Comparison of ENCODE assay signal across 8 mouse cellular contexts in genomic region chr4:150625425-150625824, GRCm38 (mm10). TPM values are rescaled to one million over a fixed set of nuclear protein-coding genes. Genes with fewer than 3 reads are reported as not detected.
DNase-seq lines count a peak whose midpoint lies in the region; ATAC-seq and TF ChIP-seq lines count a peak whose summit lies in the region.

No protein-coding gene starts in this region.

- 29% methylated on average over 1 of the region's 1 CpGs for WGBS in heart, embryonic 15.5 days
- WGBS in kidney, postnatal 0 days: 30% methylated on average over 1 of the region's 1 CpGs
- 30% methylated on average over 1 of the region's 1 CpGs for WGBS in lung, adult 2 months
- 35% methylated on average over 1 of the region's 1 CpGs for WGBS in olfactory bulb, adult 2 months

- H3K4me3 ChIP-seq in CH12.LX (replicated peaks in 1 of 3; ENCODE audit: low read depth in 2 of 3, low read length in 2 of 3, poor library complexity in 1 of 3): no peak overlapping the region
- no peak overlapping the region for H3K4me3 ChIP-seq in heart, embryonic 15.5 days
- H3K4me3 ChIP-seq in kidney, postnatal 0 days (replicated peaks; ENCODE audit: low read depth, low read length): no peak overlapping the region
- H3K4me3 ChIP-seq in lung, adult 2 months (replicated peaks; ENCODE audit: extremely low read depth, low read depth, low read length): no peak overlapping the region
- no peak overlapping the region for H3K4me3 ChIP-seq in olfactory bulb, adult 2 months (ENCODE audit: insufficient read depth, low read depth, low read length)

- dilution Hi-C loops in CH12.LX (cut with MboI; ENCODE audit: extremely low pct_ligation_motif_present, extremely low pct_unique_long_range_greater_than_20kb, low sequenced_read_pairs): no loop called here

- H3K36me3 ChIP-seq in CH12.LX (replicated peaks in 1 of 2; ENCODE audit: control insufficient read depth in 1 of 2, insufficient read depth in 1 of 2, low read length in 1 of 2): peaks cover 7 to 23% of the 10 kb centered on the region in 2 experiments
- peaks cover 13% of the 10 kb centered on the region; the same call in 1 of the 2 replicates for H3K36me3 ChIP-seq in heart, embryonic 15.5 days
- H3K36me3 ChIP-seq in kidney, postnatal 0 days (ENCODE audit: insufficient read depth, low read length): peaks cover 16% of the 10 kb centered on the region

- TF ChIP-seq RAD21 in CH12.LX (IDR thresholded peaks at IDR 0.05; ENCODE audit: low read depth, low read length): peak; percentile 47

- H3K79me2 ChIP-seq in CH12.LX (replicated peaks; ENCODE audit: control insufficient read depth, extremely low read depth, insufficient read depth, poor library complexity, severe bottlenecking): no peaks in the 10 kb centered on the region

- DNase-seq in CH12.LX (ENCODE audit: extremely low read depth): peak; percentile 34
- peak; percentile 67 to 69 for DNase-seq in adrenal gland, adult 18-20 months (ENCODE audit: low spot score in 2 of 2)
- DNase-seq in embryo, embryonic 11 days: peak; percentile 81
- DNase-seq in kidney, postnatal 0 days (ENCODE audit: low spot score): peak; percentile 80
- DNase-seq in lung, adult 2 months: peak; percentile 72
- DNase-seq in yolk sac, embryonic 10.5 days (ENCODE audit: low spot score): peak; percentile 61

- no peak overlapping the region for H3K27ac ChIP-seq in CH12.LX (ENCODE audit: insufficient read depth, low read depth)
- H3K27ac ChIP-seq in heart, embryonic 15.5 days: no peak overlapping the region
- no peak overlapping the region for H3K27ac ChIP-seq in kidney, postnatal 0 days
- no peak overlapping the region for H3K27ac ChIP-seq in olfactory bulb, adult 2 months (ENCODE audit: insufficient read depth, low read depth, low read length)

- peaks cover 0 to 11% of the 10 kb centered on the region in 2 experiments; a peak in 2 of 4 replicates for H3K4me1 ChIP-seq in CH12.LX (ENCODE audit: control insufficient read depth in 1 of 2, insufficient read depth in 2 of 2)
- H3K4me1 ChIP-seq in heart, embryonic 15.5 days (replicated peaks): 0 out of 2 replicates have a peak, but pooled peaks cover 5% of the 10 kb centered on the region
- H3K4me1 ChIP-seq in kidney, postnatal 0 days (replicated peaks; ENCODE audit: insufficient read depth, low read length): no peaks in the 10 kb centered on the region
- no peaks in the 10 kb centered on the region for H3K4me1 ChIP-seq in lung, adult 2 months (ENCODE audit: control insufficient read depth, insufficient read depth, low read length)
- 0 out of 2 replicates have a peak, but pooled peaks cover 2% of the 10 kb centered on the region for H3K4me1 ChIP-seq in olfactory bulb, adult 2 months (ENCODE audit: control insufficient read depth, insufficient read depth, low read length)

- H3K9me3 ChIP-seq in CH12.LX (replicated peaks; ENCODE audit: low read length): no peaks in the 10 kb centered on the region
- no peaks in the 10 kb centered on the region for H3K9me3 ChIP-seq in heart, embryonic 15.5 days (replicated peaks)
- H3K9me3 ChIP-seq in kidney, postnatal 0 days (replicated peaks; ENCODE audit: low read length): no peaks in the 10 kb centered on the region

- peak; percentile 43; the same call in 1 of the 2 replicates for ATAC-seq in heart, embryonic 15.5 days (replicated peaks; ENCODE audit: insufficient number of reproducible peaks, insufficient read depth, low FRiP score, low read depth)
- ATAC-seq in kidney, postnatal 0 days (replicated peaks; ENCODE audit: low FRiP score, low read depth): no peak; the same call in 1 of the 2 replicates

- peak in 1 of 2 experiments; percentile 70; a peak in 2 of 4 replicates for TF ChIP-seq CTCF in CH12.LX (conservative IDR thresholded peaks at IDR 0.05 in 1 of 2, IDR thresholded peaks at IDR 0.05 in 1 of 2; ENCODE audit: low read depth in 2 of 2, low read length in 2 of 2)
- TF ChIP-seq CTCF in kidney, postnatal 0 days (IDR thresholded peaks at IDR 0.05; ENCODE audit: low read depth): peak; percentile 94
- TF ChIP-seq CTCF in lung, adult 2 months (IDR thresholded peaks at IDR 0.05; ENCODE audit: insufficient read depth, low read length): peak; percentile 76
- TF ChIP-seq CTCF in olfactory bulb, adult 2 months (IDR thresholded peaks at IDR 0.05; ENCODE audit: insufficient read depth, low read depth, low read length): 0 out of 2 replicates have a peak, but pooled peaks have one; percentile 16

- TF ChIP-seq EP300 in CH12.LX (IDR thresholded peaks at IDR 0.05; ENCODE audit: low read length): no peak

- H3K27me3 ChIP-seq in CH12.LX (replicated peaks): no peaks in the 10 kb centered on the region
- H3K27me3 ChIP-seq in heart, embryonic 15.5 days: no peaks in the 10 kb centered on the region
- H3K27me3 ChIP-seq in kidney, postnatal 0 days (ENCODE audit: insufficient read depth, low read length): no peaks in the 10 kb centered on the region

- H3K4me2 ChIP-seq in CH12.LX (ENCODE audit: insufficient read depth, low read depth, poor library complexity, severe bottlenecking): no peak overlapping the region
- no peak overlapping the region for H3K4me2 ChIP-seq in heart, embryonic 15.5 days
- H3K4me2 ChIP-seq in kidney, postnatal 0 days (ENCODE audit: low read length): no peak overlapping the region

- TF ChIP-seq POLR2A in CH12.LX (IDR thresholded peaks at IDR 0.05; ENCODE audit: low read depth, low read length): no peak
- no peak for TF ChIP-seq POLR2A in lung, adult 2 months (IDR thresholded peaks at IDR 0.05; ENCODE audit: borderline replicate concordance, extremely low read depth, low read depth, low read length)
- no peak for TF ChIP-seq POLR2A in olfactory bulb, adult 2 months (IDR thresholded peaks at IDR 0.05; ENCODE audit: insufficient read depth, low read depth, low read length)

- in situ Hi-C loops in CH12.LX (cut with MboI; ENCODE audit: low pct_ligation_motif_present, low pct_unique_long_range_greater_than_20kb, low sequenced_read_pairs): loop anchor here (10.0 kb wide), 1 partner anchor 371 kb away; no protein-coding TSS in a partner anchor

- no peak overlapping the region for H3K9ac ChIP-seq in CH12.LX (ENCODE audit: insufficient read depth, low read depth)
- no peak overlapping the region for H3K9ac ChIP-seq in heart, embryonic 15.5 days
- no peak overlapping the region for H3K9ac ChIP-seq in kidney, postnatal 0 days (ENCODE audit: low read depth, low read length)

TF ChIP-seq in CH12.LX, 34 proteins besides CTCF, POLR2A, EP300 and RAD21:
- TF ChIP-seq JUND (conservative IDR thresholded peaks at IDR 0.05; ENCODE audit: low read depth, low read length) (no peak), SMC3 (IDR thresholded peaks at IDR 0.05; ENCODE audit: low read depth, low read length) (peak; percentile 47), ZMIZ1 (IDR thresholded peaks at IDR 0.05; ENCODE audit: low read depth, low read length) (no peak), USF1 (IDR thresholded peaks at IDR 0.05; ENCODE audit: low read depth, low read length) (no peak)
TF ChIP-seq in CH12.LX: peak in this region for 1.

RNA-seq across cellular contexts. Expression of gene Slc45a1, which starts 26.5 kb away (rescaled TPM):
- total RNA-seq in CH12.LX (2012; rRNA removed): not detected in 2 replicates
- total RNA-seq in CH12.LX (2014; rRNA removed): not detected in 2 replicates
- polyA plus RNA-seq in CH12.LX (2012; ENCODE audit: insufficient read length, low read depth): not detected in 2 replicates
- total RNA-seq in adrenal gland, adult 18-20 months (2021): 1 to 10 TPM in 1 of 2 experiments, under 1 TPM in 1; 0.64 to 1.1 TPM
- 0.32 TPM in 1 of 2 replicates, not detected in the other for polyA plus RNA-seq in heart, embryonic 15.5 days (2015; fragmentation: Nextera tagmentation; extraction: Ambion mirVana)
- 0.04 TPM in 2 replicates for polyA plus RNA-seq in kidney, postnatal 0 days (2015; fragmentation: Nextera tagmentation; extraction: Ambion mirVana)
- polyA plus RNA-seq in lung, adult 2 months (2012; rRNA removed): 0.05 TPM in 1 of 2 replicates, not detected in the other
- not detected in 2 replicates for polyA plus RNA-seq in olfactory bulb, adult 2 months (2012; ENCODE audit: insufficient read depth, insufficient read length, low replicate concordance, missing spikeins)
